1 mouse cellular context compared by ENCODE assay signal in genomic region chr16:91366567-91366966, GRCm38 (mm10).
TF ChIP-seq lines count a peak whose summit lies in the region.

No protein-coding gene starts in this region.

TF ChIP-seq in CH12.LX, 34 proteins besides CTCF, POLR2A, EP300 and RAD21 (continued from another document):
- TF ChIP-seq USF1 (IDR thresholded peaks at IDR 0.05; ENCODE audit: low read depth, low read length) = 0 out of 2 replicates have a peak, but pooled peaks have one; percentile 19
- no peak for TF ChIP-seq UBTF (IDR thresholded peaks at IDR 0.05; ENCODE audit: low read depth, low read length)
- TF ChIP-seq MEF2A (IDR thresholded peaks at IDR 0.05; ENCODE audit: borderline replicate concordance, low read depth, low read length) = peak; percentile 85
- TF ChIP-seq JUND (conservative IDR thresholded peaks at IDR 0.05; ENCODE audit: low read depth, low read length) = peak; percentile 93
- peak; percentile 34; the same call in 1 of the 2 replicates for TF ChIP-seq MXI1 (IDR thresholded peaks at IDR 0.05; ENCODE audit: low read depth, low read length)
- TF ChIP-seq ZC3H11A (IDR thresholded peaks at IDR 0.05; ENCODE audit: low read depth, low read length) = no peak
- peak; percentile 93 for TF ChIP-seq ZNF384 (IDR thresholded peaks at IDR 0.05; ENCODE audit: low read depth, low read length)
- no peak for TF ChIP-seq NELFE (IDR thresholded peaks at IDR 0.05; ENCODE audit: low read depth, low read length)
- no peak for TF ChIP-seq KAT2A (IDR thresholded peaks at IDR 0.05; ENCODE audit: insufficient replicate concordance, low read length)
- TF ChIP-seq PAX5 (IDR thresholded peaks at IDR 0.05; ENCODE audit: low read length) = no peak
- no peak for TF ChIP-seq ZMIZ1 (IDR thresholded peaks at IDR 0.05; ENCODE audit: low read depth, low read length)
- TF ChIP-seq GABPA (IDR thresholded peaks at IDR 0.05; ENCODE audit: insufficient replicate concordance, low read depth, low read length) = no peak
- TF ChIP-seq USF2 (conservative IDR thresholded peaks at IDR 0.05; ENCODE audit: low read depth, low read length) = no peak
- TF ChIP-seq IRF4 (IDR thresholded peaks at IDR 0.05; ENCODE audit: low read depth, low read length) = peak; percentile 98
- no peak for TF ChIP-seq SMC3 (IDR thresholded peaks at IDR 0.05; ENCODE audit: low read depth, low read length)
- TF ChIP-seq POLR2AphosphoS2 (IDR thresholded peaks at IDR 0.05; ENCODE audit: low read depth, low read length) = no peak
- TF ChIP-seq TCF12 (IDR thresholded peaks at IDR 0.05; ENCODE audit: low read depth, low read length) = peak; percentile 93
- 0 out of 2 replicates have a peak, but pooled peaks have one; percentile 16 for TF ChIP-seq HCFC1 (IDR thresholded peaks at IDR 0.05; ENCODE audit: low read depth, low read length)
- no peak for TF ChIP-seq ZKSCAN1 (IDR thresholded peaks at IDR 0.05; ENCODE audit: borderline replicate concordance, low read depth, low read length)
- TF ChIP-seq TBP (conservative IDR thresholded peaks at IDR 0.05; ENCODE audit: low read depth, low read length) = no peak
- TF ChIP-seq MAZ (IDR thresholded peaks at IDR 0.05; ENCODE audit: low read depth, low read length) = peak; percentile 61; the same call in 1 of the 2 replicates
- TF ChIP-seq RCOR1 (conservative IDR thresholded peaks at IDR 0.05; ENCODE audit: low read depth, low read length) = peak; percentile 96
- peak; percentile 77 for TF ChIP-seq MYC (IDR thresholded peaks at IDR 0.05; ENCODE audit: low read depth, low read length)
- peak; percentile 100 for TF ChIP-seq BHLHE40 (IDR thresholded peaks at IDR 0.05; ENCODE audit: low read depth, low read length)
TF ChIP-seq in CH12.LX: peak in this region for 19.
